Mouse (Mus musculus) lung, adult 2 months (tissue): ENCODE data around the gene Agap1.

ENCODE experiments used
- CTCF ChIP-seq: fragments of 200-500 bp; IDR thresholded peaks from 2 replicates; pipeline ENCODE4 v1.5.1; 2011; ENCODE audit warnings: mild to moderate bottlenecking, low read length, control low read depth; ENCODE audit not compliant: insufficient read depth
- POLR2A ChIP-seq: fragments of 200-500 bp; IDR thresholded peaks from 2 replicates; pipeline ENCODE4 v1.6.1; 2011; ENCODE audit warnings: low read depth, mild to moderate bottlenecking, control low read depth, low read length, borderline replicate concordance; ENCODE audit errors: extremely low read depth

DNA sequence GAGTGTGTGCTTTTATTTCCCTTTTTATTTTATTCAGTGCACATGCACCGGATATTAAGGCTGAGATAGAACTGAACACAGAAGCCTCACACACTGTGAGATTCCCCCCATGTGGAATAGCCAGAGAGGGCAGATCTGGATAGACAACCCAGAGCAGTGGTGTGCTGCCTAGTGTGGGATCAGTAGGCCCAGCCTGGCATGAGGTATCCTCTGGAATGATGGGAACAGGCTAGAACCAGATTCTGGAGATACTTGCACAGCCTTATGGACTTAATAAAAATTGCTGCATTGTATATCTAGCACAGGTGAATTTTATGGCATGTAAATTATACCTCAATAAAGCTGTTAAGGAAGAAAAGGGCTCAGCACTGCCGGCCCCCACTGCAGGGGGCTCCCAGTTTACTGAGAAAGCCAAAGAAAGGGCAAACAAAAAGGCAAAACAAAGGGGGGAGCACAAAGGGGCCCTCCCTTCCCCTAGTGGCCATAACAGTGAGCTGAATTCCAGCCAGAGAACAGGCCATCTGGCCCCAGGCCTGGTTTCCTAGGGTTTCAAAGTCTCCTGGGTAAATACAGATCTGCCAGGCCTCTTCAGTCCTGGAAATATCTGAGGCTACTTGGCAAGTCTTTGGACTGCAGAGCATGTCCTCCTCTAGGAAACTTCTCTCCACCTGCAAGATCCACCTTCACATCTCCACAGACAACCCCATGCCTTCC lies 405.6 kb downstream of the Agap1 start:
- TF ChIP-seq CTCF (no peak), POLR2A (no peak)
